ENCODE assay signal across 9 mouse cellular contexts in the genomic region with DNA sequence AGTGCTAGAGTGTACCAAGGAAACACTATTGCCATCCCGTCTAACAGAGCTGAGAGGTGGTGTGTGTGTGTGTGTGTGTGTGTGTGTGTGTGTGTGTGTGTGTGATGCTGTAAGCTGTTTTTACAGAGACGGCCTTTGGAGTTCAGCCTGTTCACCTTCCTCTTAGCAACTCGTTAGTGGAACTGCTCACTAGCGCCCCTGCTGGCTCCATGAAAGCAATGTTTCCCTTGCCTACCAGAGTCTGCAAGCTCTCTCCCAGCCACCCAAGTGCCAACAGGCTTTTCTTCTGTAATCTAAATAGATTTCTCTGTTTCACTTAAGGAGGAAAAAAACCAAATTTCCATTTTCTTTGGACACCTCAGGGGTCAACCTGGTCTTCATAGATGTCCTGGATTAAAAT.
DNase-seq lines count a peak whose midpoint lies in the region; ATAC-seq and TF ChIP-seq lines count a peak whose summit lies in the region.
"Had no signal": no experiment of that assay in that cellular context is flagged by ENCODE, and none has a peak within 500 bp of the region (broad histone marks: within the 10 kb centered on the region; RNA-seq: fewer than 3 reads in every experiment).

No protein-coding gene starts in this region.

- no peak for ATAC-seq in hindbrain, embryonic 14.5 days (ENCODE audit: low FRiP score)
- ATAC-seq in hindbrain, embryonic 12.5 days (ENCODE audit: low FRiP score), result no peak
- ATAC-seq in midbrain, embryonic 14.5 days (ENCODE audit: low FRiP score, low TSS enrichment), result no peak

- WGBS in hindbrain, embryonic 14.5 days, result 28% methylated on average over 4 of the region's 4 CpGs
- WGBS in hindbrain, embryonic 12.5 days, result 47% methylated on average over 4 of the region's 4 CpGs
- 23% methylated on average over 4 of the region's 4 CpGs for WGBS in midbrain, embryonic 14.5 days

- no peaks in the 10 kb centered on the region for H3K9me3 ChIP-seq in hindbrain, embryonic 14.5 days (ENCODE audit: control insufficient read depth, low read length)
- H3K9me3 ChIP-seq in hindbrain, embryonic 12.5 days (replicated peaks), result no peaks in the 10 kb centered on the region
- H3K9me3 ChIP-seq in ES-Bruce4 (replicated peaks; ENCODE audit: control insufficient read depth, insufficient read depth, low read length, poor library complexity, severe bottlenecking), result no peaks in the 10 kb centered on the region
- no peaks in the 10 kb centered on the region for H3K9me3 ChIP-seq in midbrain, embryonic 14.5 days (ENCODE audit: control insufficient read depth, low read length)
- H3K9me3 ChIP-seq: liver, embryonic 15.5 days had no signal

- no peak for TF ChIP-seq EP300 in ES-Bruce4 (IDR thresholded peaks at IDR 0.05; ENCODE audit: insufficient read depth, low read depth, low read length)

- no peaks in the 10 kb centered on the region for H3K4me1 ChIP-seq in hindbrain, embryonic 14.5 days (replicated peaks; ENCODE audit: control insufficient read depth, insufficient read depth, low read length)
- no peaks in the 10 kb centered on the region for H3K4me1 ChIP-seq in hindbrain, embryonic 12.5 days
- H3K4me1 ChIP-seq in ES-Bruce4 (ENCODE audit: control insufficient read depth, insufficient read depth, low read length), result no peaks in the 10 kb centered on the region
- 0 out of 2 replicates have a peak, but pooled peaks cover 8% of the 10 kb centered on the region for H3K4me1 ChIP-seq in midbrain, embryonic 14.5 days (ENCODE audit: control insufficient read depth, insufficient read depth, low read length)
- H3K4me1 ChIP-seq: liver, embryonic 15.5 days had no signal

- H3K4me2 ChIP-seq in hindbrain, embryonic 14.5 days (replicated peaks), result no peak overlapping the region
- no peak overlapping the region for H3K4me2 ChIP-seq in hindbrain, embryonic 12.5 days (replicated peaks)
- H3K4me2 ChIP-seq in midbrain, embryonic 14.5 days (ENCODE audit: low read length), result no peak overlapping the region
- H3K4me2 ChIP-seq: liver, embryonic 15.5 days had no signal

- H3K36me3 ChIP-seq in hindbrain, embryonic 14.5 days (replicated peaks; ENCODE audit: control insufficient read depth, insufficient read depth), result no peaks in the 10 kb centered on the region
- H3K36me3 ChIP-seq in hindbrain, embryonic 12.5 days, result no peaks in the 10 kb centered on the region
- no peaks in the 10 kb centered on the region for H3K36me3 ChIP-seq in ES-Bruce4 (ENCODE audit: control insufficient read depth, insufficient read depth, low read length, poor library complexity, severe bottlenecking)
- H3K36me3 ChIP-seq in midbrain, embryonic 14.5 days (ENCODE audit: control insufficient read depth, insufficient read depth, low read length), result no peaks in the 10 kb centered on the region
- H3K36me3 ChIP-seq: liver, embryonic 15.5 days had no signal

- DNase-seq in hindbrain, embryonic 14.5 days (ENCODE audit: low spot score), result peak; percentile 60
- peak; percentile 8 for DNase-seq in 3T3-L1 (ENCODE audit: low read depth, low spot score)
- DNase-seq in embryo, embryonic 9.5 days (ENCODE audit: extremely low spot score), result peak; percentile 32
- peak; percentile 76 for DNase-seq in midbrain, embryonic 14.5 days
- no peak for DNase-seq in frontal cortex, postnatal 14 days (ENCODE audit: low spot score in 2 of 2)

- no peak overlapping the region for H3K27ac ChIP-seq in hindbrain, embryonic 14.5 days
- H3K27ac ChIP-seq in hindbrain, embryonic 12.5 days, result no peak overlapping the region
- H3K27ac ChIP-seq in ES-Bruce4 (ENCODE audit: insufficient read depth, low read length), result no peak overlapping the region
- no peak overlapping the region for H3K27ac ChIP-seq in midbrain, embryonic 14.5 days (replicated peaks; ENCODE audit: low read depth, low read length)
- H3K27ac ChIP-seq: liver, embryonic 15.5 days had no signal

- peak; percentile 68 for TF ChIP-seq CTCF in ES-Bruce4 (IDR thresholded peaks at IDR 0.05; ENCODE audit: low read depth, low read length)

- TF ChIP-seq POLR2A in ES-Bruce4 (IDR thresholded peaks at IDR 0.05; ENCODE audit: insufficient read depth, low read length), result no peak

- no peak overlapping the region for H3K9ac ChIP-seq in hindbrain, embryonic 14.5 days
- no peak overlapping the region for H3K9ac ChIP-seq in hindbrain, embryonic 12.5 days
- H3K9ac ChIP-seq in ES-Bruce4 (ENCODE audit: low read depth, poor library complexity, severe bottlenecking), result no peak overlapping the region
- no peak overlapping the region for H3K9ac ChIP-seq in midbrain, embryonic 14.5 days (replicated peaks; ENCODE audit: low read length)
- H3K9ac ChIP-seq: liver, embryonic 15.5 days had no signal

- no peaks in the 10 kb centered on the region for H3K27me3 ChIP-seq in hindbrain, embryonic 14.5 days (ENCODE audit: control insufficient read depth, insufficient read depth, low read length)
- H3K27me3 ChIP-seq in hindbrain, embryonic 12.5 days, result no peaks in the 10 kb centered on the region
- no peaks in the 10 kb centered on the region for H3K27me3 ChIP-seq in ES-Bruce4 (ENCODE audit: control insufficient read depth, insufficient read depth, low read length, poor library complexity, severe bottlenecking)
- no peaks in the 10 kb centered on the region for H3K27me3 ChIP-seq in midbrain, embryonic 14.5 days (ENCODE audit: control insufficient read depth, insufficient read depth, low read length)
- H3K27me3 ChIP-seq: liver, embryonic 15.5 days had no signal

- H3K4me3 ChIP-seq in hindbrain, embryonic 14.5 days (replicated peaks; ENCODE audit: low read length), result no peak overlapping the region
- H3K4me3 ChIP-seq in hindbrain, embryonic 12.5 days, result no peak overlapping the region
- H3K4me3 ChIP-seq in ES-Bruce4 (ENCODE audit: low read depth, low read length), result no peak overlapping the region
- H3K4me3 ChIP-seq in midbrain, embryonic 14.5 days (replicated peaks; ENCODE audit: low read depth, low read length), result no peak overlapping the region
- H3K4me3 ChIP-seq: erythroblast, embryonic 14.5 days; liver, embryonic 15.5 days had no signal

Comparison
In these comparisons a context has a peak if more than half of its experiments do, and no peak if none do; other contexts are left out.
1. DNase-seq: peak in hindbrain, embryonic 14.5 days (single experiment), 3T3-L1 (single experiment), embryo, embryonic 9.5 days (single experiment) and midbrain, embryonic 14.5 days (single experiment); none in frontal cortex, postnatal 14 days (0 of 2).